Mouse (Mus musculus) central nervous system, embryonic 14 days (tissue): ENCODE results near the gene Chmp4b. TPM values are rescaled to one million over a fixed set of nuclear protein-coding genes. Genes with fewer than 3 reads are reported as not detected.

Source experiments
- polyA plus RNA-seq: library from polyadenylated mRNA; depleted of rRNA; stranded (reverse); fragments of >200 nt; gene quantifications from 2 replicates; pipeline ENCODE4 v1.2.3, GENCODE M21; 2012; rRNA removed

Gene Chmp4b
- polyA plus RNA-seq = 208 and 217 TPM in 2 replicates

DNA sequence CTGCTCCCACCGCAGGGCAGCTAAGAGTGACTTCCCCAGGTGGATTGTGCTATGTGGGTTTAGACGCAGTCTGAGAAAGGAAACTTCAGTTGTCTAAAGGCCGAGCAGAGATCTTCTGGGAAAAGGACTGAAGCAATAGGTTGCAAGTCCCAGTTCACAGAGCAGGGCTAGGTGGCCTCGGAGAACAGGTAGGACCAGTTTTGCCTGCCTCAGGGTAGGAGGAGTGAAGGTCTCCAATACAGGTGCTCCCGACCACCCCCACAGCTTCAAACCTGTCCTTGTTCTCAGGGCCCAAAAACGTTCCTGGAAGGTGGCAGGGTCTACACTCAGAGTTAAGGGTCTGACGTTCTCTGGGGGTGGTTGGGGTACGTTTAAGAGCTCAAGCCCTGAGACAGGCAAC lies at the start of gene Chmp4b:
TSS of gene Chmp4b (plus strand) at position 343 of the 400 bp plus-strand sequence.

DNA sequence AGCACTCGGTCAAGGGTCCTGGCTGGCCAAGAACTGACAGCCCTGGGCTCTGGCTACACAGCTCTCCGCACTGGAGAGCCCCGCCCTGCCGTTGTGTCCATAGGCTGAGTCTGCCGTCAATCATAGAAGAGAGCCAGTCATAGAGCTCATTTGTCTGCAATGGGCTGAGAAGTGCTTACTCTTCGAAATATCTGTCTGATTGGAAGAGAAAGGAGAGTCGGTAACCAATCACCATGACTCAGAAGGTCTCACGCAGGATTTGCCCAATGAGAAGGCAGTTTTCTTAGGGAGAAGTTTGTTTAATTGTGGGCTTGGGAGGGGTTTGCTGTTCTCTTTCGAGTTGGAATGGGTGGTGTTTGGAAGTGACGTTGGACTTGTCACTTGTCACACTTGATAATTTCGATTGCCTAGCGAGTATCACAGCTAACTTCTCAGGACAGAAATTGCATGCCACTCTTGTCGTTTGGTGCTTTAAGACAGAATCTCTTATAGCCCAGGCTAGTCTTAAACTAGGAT lies 47.8 kb upstream of the Chmp4b start, which contains the start of gene Pxmp4:
TSS of gene Pxmp4 (minus strand) at position 71 of the 516 bp plus-strand sequence.

GRCm38 (mm10) chr2:154613118-154614115 lies 38.1 kb upstream of the Chmp4b start, which contains the start of the genes Zfp341 and 4930519P11Rik:
Gene Zfp341 (plus strand): TSS chr2:154613297.
Gene 4930519P11Rik (minus strand): TSS chr2:154613437.

Other genes starting within 250 kb of the Chmp4b start
- 9.7 and 11.4 TPM in 2 replicates for gene Snta1, start 243.6 kb upstream of the Chmp4b start, polyA plus RNA-seq
- gene Cbfa2t2, start 215.2 kb upstream of the Chmp4b start, polyA plus RNA-seq = 36.5 and 47.4 TPM in 2 replicates
- gene 1700003F12Rik, start 104.6 kb upstream of the Chmp4b start, polyA plus RNA-seq = 0.68 and 0.70 TPM in 2 replicates
- gene Actl10, start 99.9 kb upstream of the Chmp4b start, polyA plus RNA-seq = 0.07 and 0.10 TPM in 2 replicates
- gene Necab3, start 92.8 kb upstream of the Chmp4b start, polyA plus RNA-seq = 13.5 and 17.8 TPM in 2 replicates
- gene E2f1, start 81.8 kb upstream of the Chmp4b start, polyA plus RNA-seq = 21.2 and 22.4 TPM in 2 replicates
- 10.3 and 11.8 TPM in 2 replicates for gene Pxmp4, start 48.0 kb upstream of the Chmp4b start, polyA plus RNA-seq
- 13.8 and 14.3 TPM in 2 replicates for gene Zfp341, start 38.4 kb upstream of the Chmp4b start, polyA plus RNA-seq
- gene 4930519P11Rik, start 38.3 kb upstream of the Chmp4b start, polyA plus RNA-seq = 0.31 and 0.66 TPM in 2 replicates
- not detected in 2 replicates for gene Gm14214, start 118.3 kb downstream of the Chmp4b start, polyA plus RNA-seq
- gene Raly, start 139.4 kb downstream of the Chmp4b start, polyA plus RNA-seq = 304 and 334 TPM in 2 replicates
- gene a, start 139.7 kb downstream of the Chmp4b start, polyA plus RNA-seq = 7.2 and 7.8 TPM in 2 replicates
- gene Eif2s2, start 241.2 kb downstream of the Chmp4b start, polyA plus RNA-seq = 68.4 and 72.1 TPM in 2 replicates